Mouse (Mus musculus) embryo, embryonic 11.5 days (tissue): ENCODE measurements around the gene Bbs2.
"Not testable (repeated sequence)": the region's sequence is repeated elsewhere in the genome, so short reads cannot be mapped to it uniquely, and the experiment has no call there.

Experiments used
- DNase-seq: peaks from one replicate; pipeline ENCODE4 v3.0.0-alpha.2; 2012; ENCODE audit warnings: low read depth, low spot score

Gene Bbs2

DNA sequence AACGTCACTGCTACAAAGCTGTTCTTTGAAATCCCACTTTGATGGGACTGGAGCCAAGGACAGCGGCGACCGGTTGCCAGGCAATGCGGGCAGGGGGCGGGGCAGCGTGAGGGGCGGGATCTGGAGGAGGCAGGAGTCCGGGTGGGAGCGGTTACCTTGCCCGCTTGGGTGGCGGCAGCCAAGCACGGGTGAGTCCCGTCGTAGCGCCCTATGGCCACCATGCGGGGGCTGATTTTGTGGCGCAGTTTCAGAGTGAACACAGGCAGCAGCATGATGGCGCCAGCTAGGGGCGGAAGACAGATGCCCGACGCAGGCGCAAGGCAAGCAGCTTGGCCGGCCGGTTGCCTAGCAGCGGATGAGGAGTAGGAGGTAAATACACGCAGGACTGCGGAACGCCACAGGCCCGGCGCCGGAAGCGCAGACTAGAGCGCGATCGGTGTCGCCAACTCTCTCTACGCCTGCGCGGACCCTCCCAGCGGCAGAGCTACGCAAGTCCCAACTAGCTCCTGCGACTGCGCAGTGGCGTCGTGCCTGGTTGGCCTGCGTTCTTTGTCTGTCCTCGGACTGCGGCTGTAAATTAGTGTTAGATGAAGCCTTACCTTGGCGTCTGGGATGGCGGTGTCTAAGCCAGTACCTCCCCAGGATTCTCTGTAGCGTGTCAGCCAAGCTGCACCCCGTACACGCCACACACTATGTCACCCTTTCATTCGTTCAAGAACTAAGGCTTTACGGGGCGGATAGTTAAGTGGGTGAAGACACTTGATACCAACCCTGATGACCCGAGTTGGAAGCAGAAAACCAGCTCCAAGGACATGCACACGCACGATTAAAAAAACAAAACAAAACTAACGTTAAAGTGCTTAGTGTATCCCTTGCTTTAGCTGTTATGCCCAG lies at the start of gene Bbs2:
Gene Bbs2, minus strand, starts transcription at position 848 of the 894 bp plus-strand sequence.
- peak; percentile 99 for DNase-seq

DNA sequence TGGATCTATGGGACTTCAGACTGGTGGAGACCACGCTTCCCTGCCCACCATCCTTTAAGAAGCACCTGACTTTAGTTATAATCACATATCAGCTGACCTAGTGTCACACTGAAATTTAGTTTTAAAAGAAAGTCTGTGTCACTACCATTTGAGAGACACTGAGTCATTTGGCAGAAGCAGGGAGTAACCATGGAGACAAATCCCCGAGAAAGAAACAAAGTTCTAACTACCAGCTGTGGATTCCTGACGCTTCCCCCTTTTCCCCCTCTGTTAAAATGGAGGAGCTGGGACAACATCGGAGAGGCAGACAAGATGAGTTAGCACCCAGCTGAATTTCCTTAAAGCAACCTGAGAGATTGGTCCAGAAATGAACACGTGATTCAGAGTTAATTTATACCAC lies 49.5 kb upstream of the Bbs2 start:
- no peak for DNase-seq

- no peak for DNase-seq
These were observed 41.6 kb upstream of the Bbs2 start for GRCm38 (mm10) chr8:94140266-94140795.

DNA sequence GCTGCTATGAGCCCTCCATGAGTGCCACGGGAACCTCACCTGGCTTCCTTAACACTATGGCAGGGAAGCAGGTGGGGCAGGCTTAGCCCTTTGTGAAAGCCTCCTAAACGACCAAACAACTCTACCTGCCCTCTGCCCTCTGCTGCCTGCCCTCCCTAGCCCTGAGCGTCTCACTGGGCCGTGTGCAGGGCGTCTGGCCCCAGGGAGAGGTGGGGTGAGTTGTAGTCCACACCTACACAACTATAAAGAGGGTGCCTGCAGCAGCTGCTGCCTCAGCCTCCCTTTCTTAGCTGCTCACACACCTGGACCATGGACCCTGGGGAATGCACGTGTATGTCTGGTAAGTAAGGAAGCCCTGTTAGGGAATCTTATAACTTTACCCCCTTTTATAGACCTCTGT lies 38.2 kb upstream of the Bbs2 start, which contains the start of gene Mt4:
Gene Mt4, plus strand, starts transcription at position 265 of the 400 bp plus-strand sequence.
- DNase-seq: no peak

GRCm38 (mm10) chr8:94136192-94136591 lies 37.5 kb upstream of the Bbs2 start:
- no peak for DNase-seq

DNA sequence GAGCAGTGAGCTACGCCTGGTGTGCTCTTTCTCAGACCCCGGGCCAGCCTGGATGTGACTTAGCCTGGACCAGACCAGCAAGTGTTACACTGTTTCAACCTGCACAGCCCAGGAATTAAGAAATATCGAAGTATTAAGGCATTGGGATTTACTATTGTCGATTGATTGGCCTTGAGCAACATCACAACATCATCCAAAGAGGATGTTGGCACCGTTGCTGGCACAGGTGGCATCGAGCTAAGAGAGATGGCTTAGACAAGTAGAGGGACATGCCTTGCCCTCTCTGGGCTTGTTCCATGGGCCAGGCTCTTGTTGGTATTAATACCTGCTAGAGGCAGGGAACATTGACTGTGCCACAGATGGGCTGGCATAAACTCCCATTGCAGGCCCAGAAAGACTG lies 36.8 kb upstream of the Bbs2 start:
- no peak for DNase-seq

DNA sequence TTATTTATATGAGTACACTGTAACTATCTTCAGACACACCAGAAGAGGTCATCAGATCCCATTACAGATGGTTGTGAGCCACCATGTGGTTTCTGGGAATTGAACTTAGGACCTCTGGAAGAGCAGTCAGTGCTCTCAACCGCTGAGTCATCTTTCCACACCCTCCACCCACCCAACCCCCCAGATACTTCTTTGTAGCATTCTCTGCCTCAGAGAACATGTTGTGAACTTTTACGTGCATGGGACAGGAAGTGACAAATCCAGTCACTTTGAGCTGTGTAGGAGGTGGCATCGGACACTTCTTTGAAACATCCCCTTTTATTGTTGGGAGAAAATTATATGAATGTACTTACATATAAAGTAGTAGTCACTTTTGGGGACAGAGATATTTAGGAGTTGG lies 35.9 kb upstream of the Bbs2 start:
- DNase-seq: not testable (repeated sequence)

GRCm38 (mm10) chr8:94132096-94132495 lies 33.4 kb upstream of the Bbs2 start:
- no peak for DNase-seq

GRCm38 (mm10) chr8:94130126-94130525 lies 31.4 kb upstream of the Bbs2 start:
- DNase-seq: no peak

- DNase-seq: no peak
These were observed 30.5 kb upstream of the Bbs2 start for GRCm38 (mm10) chr8:94129133-94129789.

DNA sequence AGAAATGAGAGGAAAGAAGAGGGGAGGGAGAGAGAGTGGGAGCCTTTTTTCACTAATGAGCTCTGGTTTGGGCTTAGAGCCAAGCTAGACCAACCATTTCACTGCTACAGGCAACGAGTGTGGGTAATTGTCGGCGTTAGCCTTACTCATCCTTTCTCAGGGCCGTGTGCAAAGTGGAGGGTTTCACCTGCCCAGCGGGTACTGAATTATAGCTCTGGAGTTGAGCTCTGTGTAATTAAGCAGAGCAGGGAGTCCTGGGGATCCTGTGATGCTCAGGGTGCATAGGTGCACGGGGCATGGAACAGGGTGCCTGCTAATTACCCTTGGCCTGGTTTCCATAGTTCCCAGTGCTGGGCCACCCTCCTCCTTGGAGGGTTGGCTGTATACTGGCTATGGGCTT lies 29.0 kb upstream of the Bbs2 start:
- DNase-seq: no peak

GRCm38 (mm10) chr8:94122711-94123468 lies 24.2 kb upstream of the Bbs2 start:
- no peak for DNase-seq

GRCm38 (mm10) chr8:94121625-94122024 lies 22.9 kb upstream of the Bbs2 start:
- DNase-seq: no peak

- DNase-seq: peak; percentile 14
These were observed 20.2 kb upstream of the Bbs2 start for GRCm38 (mm10) chr8:94118776-94119430.

DNA sequence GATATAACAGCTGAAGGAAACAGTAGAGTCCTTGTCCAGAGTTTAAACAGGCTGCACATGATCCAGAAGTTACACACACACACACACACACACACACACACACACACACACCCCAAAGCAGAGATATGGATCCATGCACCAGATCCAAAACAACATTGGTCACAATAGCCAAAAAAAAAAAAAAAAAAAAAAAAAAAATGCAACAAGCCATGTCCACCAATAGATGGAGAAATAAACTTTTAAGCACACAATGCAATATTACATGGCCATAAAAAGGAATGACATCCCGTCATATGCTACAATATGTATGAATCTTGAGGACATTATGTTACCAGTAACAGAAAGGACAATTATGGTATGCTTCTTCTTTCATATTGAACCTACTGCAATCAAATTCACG lies 15.2 kb upstream of the Bbs2 start:
- no peak for DNase-seq

- no peak for DNase-seq
These were observed 14.7 kb upstream of the Bbs2 start for GRCm38 (mm10) chr8:94113435-94113834.

DNA sequence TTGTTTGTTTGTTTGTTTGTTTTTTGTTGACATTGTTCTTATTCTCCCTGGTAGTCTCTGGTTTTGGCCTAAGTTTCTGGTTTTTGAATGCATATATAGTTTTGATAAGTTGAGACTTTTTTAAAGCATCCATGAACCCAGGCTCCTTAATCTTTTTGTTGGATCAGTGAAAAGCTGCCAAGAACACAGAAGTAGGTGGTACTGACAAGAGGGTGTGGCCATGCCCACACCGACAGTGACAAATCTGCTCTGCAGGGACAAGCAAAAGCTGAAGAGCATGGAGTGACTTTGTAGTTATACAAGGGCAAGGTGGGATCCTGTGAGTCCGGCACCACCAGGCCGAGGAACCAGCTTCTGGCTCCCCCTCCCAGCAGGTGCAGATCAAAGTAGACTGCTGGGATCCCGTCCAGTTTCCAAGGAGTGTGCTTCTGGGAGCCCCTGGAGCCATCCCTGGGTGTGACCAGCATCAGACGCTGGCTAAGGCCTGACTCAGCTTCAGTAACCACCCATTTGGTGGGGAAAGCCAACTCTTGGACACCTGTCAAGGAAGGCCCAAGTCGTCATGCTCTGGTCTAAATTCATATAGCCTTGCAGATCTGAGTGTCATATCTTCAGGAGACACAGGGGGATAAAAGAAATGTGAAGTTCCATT lies 11.9 kb upstream of the Bbs2 start:
- no peak for DNase-seq

DNA sequence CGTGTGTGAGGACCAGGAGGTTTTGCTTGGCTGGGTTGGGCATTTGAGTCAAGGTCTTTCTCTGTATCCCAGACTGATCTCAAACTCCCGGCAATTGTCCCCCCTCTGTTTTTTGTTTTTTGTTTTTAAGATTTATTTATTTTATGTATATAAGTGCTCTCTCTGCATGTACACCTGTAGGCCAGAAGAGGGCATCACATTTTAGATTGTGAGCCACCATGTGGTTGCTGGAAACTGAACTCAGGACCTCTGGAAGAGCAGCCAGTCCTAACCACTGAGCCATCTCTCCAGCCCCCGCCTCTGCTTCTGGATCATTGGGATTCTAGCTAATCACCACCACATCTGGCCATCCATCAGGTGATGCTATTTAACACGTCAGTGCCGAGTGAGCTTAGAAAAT lies 11.1 kb upstream of the Bbs2 start:
- no peak for DNase-seq

GRCm38 (mm10) chr8:94109396-94109795 lies 10.7 kb upstream of the Bbs2 start:
- no peak for DNase-seq

DNA sequence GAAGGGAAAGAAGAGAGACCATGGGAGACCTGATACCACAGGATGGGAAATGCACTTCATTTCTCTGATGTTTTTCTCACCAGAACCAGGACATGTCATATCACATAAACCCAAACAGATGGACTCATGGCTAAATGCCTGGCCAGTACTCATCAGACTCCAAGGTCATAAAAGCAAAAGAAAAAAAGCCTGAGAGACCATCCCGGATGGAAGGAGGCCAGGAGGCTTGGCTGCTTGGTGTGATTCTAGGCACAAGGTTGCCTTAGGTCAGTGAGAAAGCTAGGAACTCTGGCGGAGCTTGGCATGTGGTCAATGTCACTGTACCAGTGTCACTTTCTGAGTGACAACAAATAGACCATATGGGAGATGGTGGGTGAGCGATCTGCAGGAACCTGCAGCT lies 9.1 kb upstream of the Bbs2 start:
- no peak for DNase-seq

DNA sequence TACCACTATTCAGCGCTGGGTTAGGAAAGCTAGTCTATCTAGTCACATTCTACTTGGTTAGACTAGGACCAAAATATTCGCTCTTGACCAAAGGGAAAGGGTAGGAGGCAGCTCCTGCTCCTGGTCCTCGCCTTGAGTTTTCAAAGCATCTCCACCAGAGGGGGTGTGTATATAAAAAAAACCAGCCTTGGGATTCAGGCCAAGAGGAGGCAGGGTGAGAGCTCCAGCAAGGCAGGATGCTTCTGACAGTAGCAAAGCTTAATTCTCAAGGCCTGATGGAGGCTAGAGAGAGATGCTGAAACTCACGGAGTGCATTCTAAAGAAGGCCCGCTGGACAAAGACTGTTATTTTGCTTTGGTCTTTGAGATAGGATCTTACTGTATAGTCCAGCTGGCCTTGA lies 5.4 kb upstream of the Bbs2 start:
- DNase-seq: no peak
